Comparison of ENCODE assay signal across 27 mouse cellular contexts in the genomic region with DNA sequence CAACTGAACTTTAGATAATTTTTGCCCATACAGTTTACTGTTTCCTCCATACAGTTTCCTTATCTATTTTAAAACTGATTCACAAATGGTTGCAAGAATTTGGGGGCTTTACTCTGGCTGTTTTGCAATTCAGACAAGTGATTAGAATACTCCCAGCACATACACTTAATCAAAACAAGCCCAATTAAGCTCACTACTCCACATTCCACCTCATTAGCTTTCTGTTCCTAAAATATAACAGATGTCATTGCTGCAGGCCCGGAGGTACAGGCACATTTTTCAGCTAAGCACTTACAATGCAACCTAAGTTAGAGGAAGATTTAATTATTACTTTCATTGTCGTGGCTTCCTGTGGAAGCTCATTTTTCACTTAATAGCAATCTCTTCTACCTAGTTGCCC.
DNase-seq lines count a peak whose midpoint lies in the region; ATAC-seq and TF ChIP-seq lines count a peak whose summit lies in the region.
"Had no signal": no experiment of that assay in that cellular context is flagged by ENCODE, and none has a peak within 500 bp of the region (broad histone marks: within the 10 kb centered on the region; RNA-seq: fewer than 3 reads in every experiment).

No protein-coding gene starts in this region.

- no peaks in the 10 kb centered on the region for H3K36me3 ChIP-seq in forebrain, embryonic 14.5 days (ENCODE audit: control insufficient read depth, insufficient read depth, low read length)
- H3K36me3 ChIP-seq in forebrain, embryonic 10.5 days (replicated peaks) = no peaks in the 10 kb centered on the region
- no peaks in the 10 kb centered on the region for H3K36me3 ChIP-seq in lung, embryonic 14.5 days (ENCODE audit: insufficient read depth)
- H3K36me3 ChIP-seq in forebrain, embryonic 15.5 days = no peaks in the 10 kb centered on the region
- H3K36me3 ChIP-seq: heart, embryonic 12.5 days; limb, embryonic 12.5 days; liver, embryonic 15.5 days; neural tube, embryonic 12.5 days had no signal

- no peaks in the 10 kb centered on the region for H3K27me3 ChIP-seq in forebrain, embryonic 14.5 days (replicated peaks; ENCODE audit: control insufficient read depth, insufficient read depth, low read length)
- no peaks in the 10 kb centered on the region for H3K27me3 ChIP-seq in forebrain, embryonic 10.5 days (ENCODE audit: poor library complexity, severe bottlenecking)
- H3K27me3 ChIP-seq in lung, embryonic 14.5 days (ENCODE audit: insufficient read depth, low read length) = no peaks in the 10 kb centered on the region
- no peaks in the 10 kb centered on the region for H3K27me3 ChIP-seq in forebrain, embryonic 15.5 days
- H3K27me3 ChIP-seq: heart, embryonic 12.5 days; limb, embryonic 12.5 days; liver, embryonic 15.5 days; neural tube, embryonic 12.5 days had no signal

- no peak overlapping the region for H3K4me3 ChIP-seq in forebrain, embryonic 14.5 days (ENCODE audit: low read depth, low read length)
- H3K4me3 ChIP-seq in forebrain, embryonic 10.5 days = no peak overlapping the region
- no peak overlapping the region for H3K4me3 ChIP-seq in lung, embryonic 14.5 days (ENCODE audit: low read depth, low read length)
- H3K4me3 ChIP-seq in forebrain, embryonic 15.5 days = no peak overlapping the region
- H3K4me3 ChIP-seq: erythroblast, embryonic 14.5 days; gastrocnemius, adult 2 months; heart, embryonic 12.5 days; left cerebral cortex, adult 2 months; limb, embryonic 12.5 days; liver, embryonic 15.5 days; myocyte; neural tube, embryonic 12.5 days had no signal

- no peaks in the 10 kb centered on the region for H3K9me3 ChIP-seq in forebrain, embryonic 14.5 days (replicated peaks; ENCODE audit: control insufficient read depth, low read length)
- no peaks in the 10 kb centered on the region for H3K9me3 ChIP-seq in forebrain, embryonic 10.5 days
- H3K9me3 ChIP-seq in lung, embryonic 14.5 days (ENCODE audit: low read depth, low read length) = no peaks in the 10 kb centered on the region
- no peaks in the 10 kb centered on the region for H3K9me3 ChIP-seq in forebrain, embryonic 15.5 days
- H3K9me3 ChIP-seq: heart, embryonic 12.5 days; limb, embryonic 12.5 days; liver, embryonic 15.5 days; neural tube, embryonic 12.5 days had no signal

- H3K4me2 ChIP-seq in forebrain, embryonic 14.5 days (ENCODE audit: low read length) = no peak overlapping the region
- H3K4me2 ChIP-seq in lung, embryonic 14.5 days = no peak overlapping the region
- H3K4me2 ChIP-seq in forebrain, embryonic 15.5 days (replicated peaks) = no peak overlapping the region
- H3K4me2 ChIP-seq: heart, embryonic 12.5 days; limb, embryonic 12.5 days; liver, embryonic 15.5 days; midbrain, embryonic 11.5 days; neural tube, embryonic 12.5 days had no signal

- DNase-seq in forebrain, embryonic 14.5 days (ENCODE audit: low spot score) = peak; percentile 78
- no peak for DNase-seq in forebrain, embryonic 10.5 days (ENCODE audit: extremely low spot score, low spot score)
- peak; percentile 9 for DNase-seq in lung, embryonic 14.5 days
- no peak for DNase-seq in lung, postnatal 14 days
- peak; percentile 66 for DNase-seq in Muller cell, postnatal 12 days (ENCODE audit: inconsistent ontology term)
- DNase-seq in heart, postnatal 10 days = no peak
- DNase-seq: adrenal gland, postnatal 14 days; cerebellum, adult 2 months; cerebellum, postnatal 14 days; gastrocnemius, adult 2 months; gastrocnemius, postnatal 36 days; heart, adult 18-20 months; kidney, adult 11 months; kidney, postnatal 14 days; thymus, adult 2 months; thymus, postnatal 4 days had no signal

- H3K9ac ChIP-seq in forebrain, embryonic 14.5 days (ENCODE audit: low read length) = no peak overlapping the region
- no peak overlapping the region for H3K9ac ChIP-seq in lung, embryonic 14.5 days
- no peak overlapping the region for H3K9ac ChIP-seq in forebrain, embryonic 15.5 days (replicated peaks)
- H3K9ac ChIP-seq: heart, embryonic 12.5 days; limb, embryonic 12.5 days; liver, embryonic 15.5 days; neural tube, embryonic 12.5 days had no signal

- no peak overlapping the region for H3K27ac ChIP-seq in forebrain, embryonic 14.5 days (ENCODE audit: low read depth, low read length)
- no peak overlapping the region for H3K27ac ChIP-seq in forebrain, embryonic 10.5 days
- no peak overlapping the region for H3K27ac ChIP-seq in lung, embryonic 14.5 days (ENCODE audit: low read depth)
- peak overlapping the region; percentile 43; the same call in 1 of the 2 replicates for H3K27ac ChIP-seq in forebrain, embryonic 15.5 days (replicated peaks)
- H3K27ac ChIP-seq: gastrocnemius, adult 2 months; left cerebral cortex, adult 2 months; limb, embryonic 12.5 days; liver, embryonic 15.5 days; neural tube, embryonic 12.5 days had no signal

- intact Hi-C loops in heart, postnatal 10 days (cut with DNase I) = no loop called here

- H3K4me1 ChIP-seq in forebrain, embryonic 14.5 days (ENCODE audit: control insufficient read depth, insufficient read depth, low read length) = peaks cover 3% of the 10 kb centered on the region; the same call in 1 of the 2 replicates
- H3K4me1 ChIP-seq in forebrain, embryonic 10.5 days = peaks cover 7% of the 10 kb centered on the region; the same call in 1 of the 2 replicates
- H3K4me1 ChIP-seq in lung, embryonic 14.5 days (ENCODE audit: insufficient read depth) = no peaks in the 10 kb centered on the region
- peaks cover 9% of the 10 kb centered on the region; the same call in 1 of the 2 replicates for H3K4me1 ChIP-seq in forebrain, embryonic 15.5 days
- H3K4me1 ChIP-seq: heart, embryonic 12.5 days; limb, embryonic 12.5 days; liver, embryonic 15.5 days; neural tube, embryonic 12.5 days had no signal

- 9% methylated on average over 2 of the region's 2 CpGs for WGBS in forebrain, embryonic 14.5 days
- 43% methylated on average over 2 of the region's 2 CpGs for WGBS in forebrain, embryonic 10.5 days
- 37% methylated on average over 2 of the region's 2 CpGs for WGBS in lung, embryonic 14.5 days
- 8% methylated on average over 2 of the region's 2 CpGs for WGBS in forebrain, embryonic 15.5 days

- no peak for TF ChIP-seq CTCF in lung, embryonic 14.5 days (IDR thresholded peaks at IDR 0.05; ENCODE audit: low read depth)

- peak; percentile 85 for ATAC-seq in forebrain, embryonic 14.5 days
- no peak for ATAC-seq in lung, embryonic 14.5 days (ENCODE audit: insufficient read depth)
- peak; percentile 83 for ATAC-seq in forebrain, embryonic 15.5 days (replicated peaks)
- ATAC-seq: inflammation-experienced regulatory T-cells, adult 6 months; midbrain, embryonic 16.5 days had no signal

Comparison
In these comparisons a context has a peak if more than half of its experiments do, and no peak if none do; other contexts are left out.
1. DNase-seq: peak in forebrain, embryonic 14.5 days (single experiment), lung, embryonic 14.5 days (single experiment) and Muller cell, postnatal 12 days (single experiment); none in forebrain, embryonic 10.5 days (single experiment), lung, postnatal 14 days (single experiment) and heart, postnatal 10 days (0 of 2).